Mouse (Mus musculus): ENCODE data around the gene Mef2d.

DNA sequence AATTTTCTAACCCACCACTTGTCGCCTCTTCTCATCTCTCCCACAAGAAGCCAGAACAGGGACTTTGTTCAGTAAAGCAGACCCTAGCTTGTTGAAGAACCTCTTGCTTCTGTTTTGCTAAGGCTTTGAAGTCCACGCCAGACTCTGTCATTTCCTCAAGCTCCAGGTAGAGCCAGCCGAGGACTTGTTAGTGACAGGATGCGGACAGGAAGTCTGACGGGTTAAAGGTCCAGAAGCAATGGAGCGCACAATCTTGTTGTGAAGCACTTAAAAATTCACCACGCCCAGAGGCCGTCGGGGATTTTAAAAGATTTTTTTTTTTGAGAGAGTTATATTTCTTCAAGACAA is 759 bp upstream of the Mef2d start:
- no peak for TF ChIP-seq POLR2A (IDR thresholded peaks at IDR 0.05; ENCODE audit: borderline replicate concordance, control insufficient read depth, low read depth, low read length)
- TF ChIP-seq CTCF (IDR thresholded peaks at IDR 0.05; ENCODE audit: control insufficient read depth, insufficient read depth, low read length): no peak

All from bone marrow, adult 2 months (tissue).